Mouse (Mus musculus): ENCODE data around the gene Gm20489. TPM values are rescaled to one million over a fixed set of nuclear protein-coding genes. Genes with fewer than 3 reads are reported as not detected.

The Gm20489 gene
- total and polyA plus RNA-seq, 2 experiments: not detected

GRCm38 (mm10) chrX:101288432-101288831 lies 19.6 kb upstream of the Gm20489 start:
- Histone ChIP-seq H3K27me3 (ENCODE audit: control insufficient read depth, insufficient read depth, low read length) (no peaks in the 10 kb centered on the region), H3K27ac (replicated peaks; ENCODE audit: insufficient read depth, low read depth, low read length) (no peak overlapping the region), H3K4me3 (ENCODE audit: insufficient read depth, low read depth, low read length) (no peak overlapping the region), H3K9ac (ENCODE audit: low read depth, low read length) (no peak overlapping the region), H3K79me2 (ENCODE audit: control insufficient read depth, insufficient read depth, low read length) (no peaks in the 10 kb centered on the region), H3K4me1 (ENCODE audit: control insufficient read depth, insufficient read depth, low read length) (no peaks in the 10 kb centered on the region), H3K36me3 (ENCODE audit: control insufficient read depth, insufficient read depth, low read length) (peaks cover 23% of the 10 kb centered on the region; the same call in 1 of the 2 replicates)
- WGBS: 95% methylated on average over 6 of the region's 6 CpGs
- TF ChIP-seq CTCF (IDR thresholded peaks at IDR 0.05; ENCODE audit: low read depth, low read length): no peak
- no peak for TF ChIP-seq POLR2A (IDR thresholded peaks at IDR 0.05; ENCODE audit: extremely low read depth, insufficient read depth, low read length)
- no peak for DNase-seq (ENCODE audit: extremely low read depth, low read depth, low spot score)

DNA sequence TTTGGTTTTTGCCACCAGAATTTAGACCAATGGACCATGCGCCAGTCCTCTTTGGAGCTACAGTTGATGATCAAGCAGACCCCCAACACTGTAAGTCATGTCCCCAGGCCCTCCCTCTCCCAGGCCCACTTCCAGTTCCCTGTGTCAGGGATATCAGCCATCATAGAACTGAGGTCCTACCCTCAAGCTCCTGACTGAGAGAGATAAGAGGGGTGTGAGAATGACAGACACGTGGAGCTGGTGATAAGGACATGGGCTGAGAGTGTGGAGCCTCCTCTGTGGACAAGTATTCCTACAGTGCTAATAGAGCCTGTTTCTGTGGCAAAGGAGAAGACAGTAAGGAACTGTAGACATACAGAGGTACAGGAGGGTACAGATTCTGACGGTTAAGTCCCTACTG lies 18.7 kb upstream of the Gm20489 start:
- H3K36me3 ChIP-seq (ENCODE audit: control insufficient read depth, insufficient read depth, low read length): peaks cover 17% of the 10 kb centered on the region; the same call in 1 of the 2 replicates
- no peaks in the 10 kb centered on the region for H3K4me1 ChIP-seq (ENCODE audit: control insufficient read depth, insufficient read depth, low read length)
- no peak for TF ChIP-seq CTCF (IDR thresholded peaks at IDR 0.05; ENCODE audit: low read depth, low read length)
- TF ChIP-seq POLR2A (IDR thresholded peaks at IDR 0.05; ENCODE audit: extremely low read depth, insufficient read depth, low read length): no peak
- H3K27me3 ChIP-seq (ENCODE audit: control insufficient read depth, insufficient read depth, low read length): no peaks in the 10 kb centered on the region
- H3K79me2 ChIP-seq (ENCODE audit: control insufficient read depth, insufficient read depth, low read length): no peaks in the 10 kb centered on the region
- 87% methylated on average over 3 of the region's 3 CpGs for WGBS
- no peak overlapping the region for H3K9ac ChIP-seq (ENCODE audit: low read depth, low read length)
- H3K27ac ChIP-seq (replicated peaks; ENCODE audit: insufficient read depth, low read depth, low read length): no peak overlapping the region
- H3K4me3 ChIP-seq (ENCODE audit: insufficient read depth, low read depth, low read length): no peak overlapping the region
- no peak for DNase-seq (ENCODE audit: extremely low read depth, low read depth, low spot score)

GRCm38 (mm10) chrX:101285953-101286670 lies 17.3 kb upstream of the Gm20489 start:
- 98% methylated on average over 14 of the region's 14 CpGs for WGBS
- Histone ChIP-seq H3K4me3 (ENCODE audit: insufficient read depth, low read depth, low read length) (no peak overlapping the region), H3K27me3 (ENCODE audit: control insufficient read depth, insufficient read depth, low read length) (no peaks in the 10 kb centered on the region), H3K9ac (ENCODE audit: low read depth, low read length) (no peak overlapping the region), H3K27ac (replicated peaks; ENCODE audit: insufficient read depth, low read depth, low read length) (no peak overlapping the region), H3K4me1 (ENCODE audit: control insufficient read depth, insufficient read depth, low read length) (no peaks in the 10 kb centered on the region), H3K79me2 (ENCODE audit: control insufficient read depth, insufficient read depth, low read length) (no peaks in the 10 kb centered on the region), H3K36me3 (ENCODE audit: control insufficient read depth, insufficient read depth, low read length) (peaks cover 15% of the 10 kb centered on the region; the same call in 1 of the 2 replicates)
- TF ChIP-seq POLR2A (IDR thresholded peaks at IDR 0.05; ENCODE audit: extremely low read depth, insufficient read depth, low read length): no peak
- no peak for TF ChIP-seq CTCF (IDR thresholded peaks at IDR 0.05; ENCODE audit: low read depth, low read length)
- DNase-seq (ENCODE audit: extremely low read depth, low read depth, low spot score): no peak

- H3K36me3 ChIP-seq (ENCODE audit: control insufficient read depth, insufficient read depth, low read length): peaks cover 17% of the 10 kb centered on the region; the same call in 1 of the 2 replicates
- no peaks in the 10 kb centered on the region for H3K79me2 ChIP-seq (ENCODE audit: control insufficient read depth, insufficient read depth, low read length)
- no peak overlapping the region for H3K4me3 ChIP-seq (ENCODE audit: insufficient read depth, low read depth, low read length)
- no peak overlapping the region for H3K27ac ChIP-seq (replicated peaks; ENCODE audit: insufficient read depth, low read depth, low read length)
- WGBS: 24% methylated on average over 6 of the region's 6 CpGs
- no peak for DNase-seq (ENCODE audit: extremely low read depth, low read depth, low spot score)
- H3K27me3 ChIP-seq (ENCODE audit: control insufficient read depth, insufficient read depth, low read length): no peaks in the 10 kb centered on the region
- TF ChIP-seq CTCF (IDR thresholded peaks at IDR 0.05; ENCODE audit: low read depth, low read length): peak; percentile 79
- TF ChIP-seq POLR2A (IDR thresholded peaks at IDR 0.05; ENCODE audit: extremely low read depth, insufficient read depth, low read length): no peak
- no peaks in the 10 kb centered on the region for H3K4me1 ChIP-seq (ENCODE audit: control insufficient read depth, insufficient read depth, low read length)
- H3K9ac ChIP-seq (ENCODE audit: low read depth, low read length): no peak overlapping the region
Observed at GRCm38 (mm10) chrX:101285534-101285933, 16.7 kb upstream of the Gm20489 start.

DNA sequence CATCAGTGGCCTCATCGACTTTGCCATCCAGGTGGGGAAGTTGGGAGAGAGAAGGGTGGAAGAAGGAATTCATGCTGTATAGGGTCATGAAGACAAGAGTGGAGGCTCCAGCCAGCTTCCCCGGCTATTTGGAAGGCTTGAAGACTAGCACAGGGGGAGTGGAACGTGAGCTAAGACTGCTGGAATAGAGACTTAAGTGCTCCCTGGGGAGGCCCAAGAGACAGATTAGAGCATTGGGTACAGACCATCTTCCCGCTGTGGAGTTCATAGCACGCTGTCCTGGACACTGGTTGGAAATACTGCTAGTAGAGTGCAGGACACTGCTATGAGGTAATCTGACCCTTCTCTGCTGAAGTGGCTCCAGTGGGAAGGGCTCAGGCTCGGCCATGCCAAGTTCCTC lies 14.0 kb upstream of the Gm20489 start:
- Histone ChIP-seq H3K4me3 (ENCODE audit: insufficient read depth, low read depth, low read length) (no peak overlapping the region), H3K27me3 (ENCODE audit: control insufficient read depth, insufficient read depth, low read length) (no peaks in the 10 kb centered on the region), H3K79me2 (ENCODE audit: control insufficient read depth, insufficient read depth, low read length) (no peaks in the 10 kb centered on the region), H3K36me3 (ENCODE audit: control insufficient read depth, insufficient read depth, low read length) (peaks cover 17% of the 10 kb centered on the region; the same call in 1 of the 2 replicates), H3K4me1 (ENCODE audit: control insufficient read depth, insufficient read depth, low read length) (no peaks in the 10 kb centered on the region), H3K27ac (replicated peaks; ENCODE audit: insufficient read depth, low read depth, low read length) (no peak overlapping the region), H3K9ac (ENCODE audit: low read depth, low read length) (no peak overlapping the region)
- DNase-seq (ENCODE audit: extremely low read depth, low read depth, low spot score): no peak
- TF ChIP-seq POLR2A (IDR thresholded peaks at IDR 0.05; ENCODE audit: extremely low read depth, insufficient read depth, low read length): no peak
- TF ChIP-seq CTCF (IDR thresholded peaks at IDR 0.05; ENCODE audit: low read depth, low read length): no peak
- WGBS: 97% methylated on average over 6 of the region's 6 CpGs

All from liver, adult 2 months (tissue).